Mouse (Mus musculus) megakaryocyte, embryonic 14.5 days (primary cell): Measurements from ENCODE around the gene Cacna2d4.

Experiments
- FLI1 ChIP-seq: IDR thresholded peaks from 2 replicates; pipeline ENCODE4 v1.6.1; 2012; ENCODE audit warnings: low read length, inconsistent platforms, mixed read lengths
- GATA1 ChIP-seq: IDR thresholded peaks from 3 replicates; pipeline ENCODE4 v1.6.1; 2012; ENCODE audit warnings: mixed read lengths, low read length, inconsistent platforms, borderline replicate concordance

GRCm38 (mm10) chr6:119233066-119233465 lies 3.3 kb upstream of the Cacna2d4 start:
- TF ChIP-seq GATA1 = no peak
- TF ChIP-seq FLI1 = no peak
